12 mouse cellular contexts compared by ENCODE assay signal in the genomic region with DNA sequence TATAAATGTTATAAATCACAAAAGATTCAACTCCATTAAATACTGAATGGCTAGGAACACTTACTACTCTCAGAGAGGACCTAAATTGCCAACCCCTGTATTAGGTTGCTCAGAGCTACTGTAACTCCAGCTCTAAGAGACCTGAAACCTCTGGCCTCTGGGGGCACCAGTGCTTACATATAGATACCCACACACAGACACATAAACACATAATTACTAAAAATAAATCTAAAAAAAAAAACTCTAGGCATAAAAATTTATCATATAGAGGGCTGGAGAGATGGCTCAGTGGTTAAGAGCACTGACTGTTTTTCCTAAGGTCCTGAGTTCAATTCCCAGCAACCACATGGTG. TPM values are rescaled to one million over a fixed set of nuclear protein-coding genes. Genes with fewer than 3 reads are reported as not detected.
"Had no signal": no experiment of that assay in that cellular context is flagged by ENCODE, and none has a peak within 500 bp of the region (broad histone marks: within the 10 kb centered on the region; RNA-seq: fewer than 3 reads in every experiment).

No protein-coding gene starts in this region.

- H3K9ac ChIP-seq: limb, embryonic 12.5 days; neural tube, embryonic 15.5 days had no signal

- H3K9me3 ChIP-seq: limb, embryonic 12.5 days; midbrain, embryonic 10.5 days; neural tube, embryonic 15.5 days had no signal

- DNase-seq: kidney, adult 8-10 months; kidney, postnatal 25 days; liver; lung, postnatal 36 days; midbrain, embryonic 14.5 days; right cerebral cortex, adult 18-20 months; right cerebral cortex, postnatal 25 days; thymus, postnatal 25 days had no signal

- H3K27ac ChIP-seq: limb, embryonic 12.5 days; midbrain, embryonic 10.5 days; neural tube, embryonic 15.5 days had no signal

- H3K36me3 ChIP-seq: limb, embryonic 12.5 days; neural tube, embryonic 15.5 days had no signal

- H3K4me2 ChIP-seq: limb, embryonic 12.5 days; neural tube, embryonic 15.5 days had no signal

- H3K4me3 ChIP-seq: limb, embryonic 12.5 days; midbrain, embryonic 10.5 days; myocyte; neural tube, embryonic 15.5 days had no signal

- H3K27me3 ChIP-seq: limb, embryonic 12.5 days; neural tube, embryonic 15.5 days had no signal

RNA-seq across cellular contexts. Expression of a gene that starts 46.8 kb away (rescaled TPM):
- polyA plus RNA-seq: myocyte had no signal
